Mouse (Mus musculus) kidney, embryonic 15.5 days (tissue): ENCODE data around the gene Lefty2. TPM values are rescaled to one million over a fixed set of nuclear protein-coding genes. Genes with fewer than 3 reads are reported as not detected.

Experiments
- ATAC-seq: fragments of 200-750 bp; cut with Nextera tagmentation; replicated peaks from 2 replicates; pipeline ENCODE4 v1.8.0; 2017; ENCODE audit warnings: moderate TSS enrichment; ENCODE audit not compliant: low FRiP score
- H3K27ac ChIP-seq: fragments of 300-500 bp; sonication (generic); 2 replicates; pipeline ENCODE4 v1.5.1; 2015; ENCODE audit warnings: mild to moderate bottlenecking, inconsistent platforms
- H3K27me3 ChIP-seq: fragments of 300-500 bp; sonication (generic); 2 replicates; pipeline ENCODE4 v1.6.1; 2015; ENCODE audit warnings: inconsistent platforms
- H3K36me3 ChIP-seq: fragments of 300-500 bp; sonication (generic); 2 replicates; pipeline ENCODE4 v1.6.1; 2015; ENCODE audit warnings: inconsistent platforms
- H3K4me1 ChIP-seq: fragments of 300-500 bp; sonication (generic); 2 replicates; pipeline ENCODE4 v1.6.1; 2015; ENCODE audit warnings: inconsistent platforms
- H3K4me2 ChIP-seq: fragments of 300-500 bp; sonication (generic); 2 replicates; pipeline ENCODE4 v1.6.1; 2015; ENCODE audit warnings: moderate library complexity, mild to moderate bottlenecking, inconsistent platforms
- H3K4me3 ChIP-seq: fragments of 300-500 bp; sonication (generic); replicated peaks from 2 replicates; pipeline ENCODE4 v1.5.1; 2015; ENCODE audit warnings: mild to moderate bottlenecking, inconsistent platforms
- H3K9ac ChIP-seq: fragments of 300-500 bp; sonication (generic); 2 replicates; pipeline ENCODE4 v1.6.1; 2015; ENCODE audit warnings: mild to moderate bottlenecking, inconsistent platforms
- H3K9me3 ChIP-seq: fragments of 300-500 bp; sonication (generic); replicated peaks from 2 replicates; pipeline ENCODE4 v1.6.1; 2016; ENCODE audit warnings: inconsistent platforms
- WGBS: fragments of 180-500 bp; shearing (Covaris S2); methylation state at CpG from one replicate; pipeline ENCODE4 v1.1.7; 2015; ENCODE audit warnings: mixed read lengths; 5-methylcytosine and 5-hydroxymethylcytosine counted together
- polyA plus RNA-seq: library from polyadenylated mRNA; unstranded; fragments of >200 nt; fragmentation: Nextera tagmentation; extraction: Ambion mirVana; gene quantifications from 2 replicates; pipeline ENCODE4 v1.2.1, GENCODE M21; 2015

Lefty2 gene
- polyA plus RNA-seq, 1 experiment from 2014 or later, result 0.12 TPM

DNA sequence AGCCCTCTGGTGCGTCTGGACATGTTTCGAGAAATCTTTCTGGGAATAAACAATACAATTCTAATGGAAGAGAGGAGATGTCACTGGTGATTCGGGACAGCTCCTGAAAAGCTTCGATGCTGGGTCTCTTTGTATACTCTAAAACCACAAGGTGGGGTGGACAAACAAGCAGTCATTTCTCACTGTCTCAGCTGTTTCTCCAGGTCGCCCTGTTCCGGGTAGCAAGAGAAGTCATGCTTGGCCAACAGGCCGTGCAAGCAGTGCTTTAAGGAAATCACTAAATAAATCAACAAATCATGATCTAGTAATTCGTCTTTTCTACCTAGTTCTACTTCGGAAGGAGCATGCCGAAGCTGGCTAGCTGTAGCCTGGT lies 10.7 kb downstream of the Lefty2 start:
- ATAC-seq, result peak; percentile 17; the same call in 1 of the 2 replicates
- H3K4me2 ChIP-seq, result peak overlapping the region; percentile 82
- H3K36me3 ChIP-seq, result peaks cover 30% of the 10 kb centered on the region
- peaks cover 25% of the 10 kb centered on the region for H3K4me1 ChIP-seq
- peak overlapping the region; percentile 90 for H3K27ac ChIP-seq
- no peaks in the 10 kb centered on the region for H3K9me3 ChIP-seq
- peak overlapping the region; percentile 93; the same call in 1 of the 2 replicates for H3K9ac ChIP-seq
- H3K4me3 ChIP-seq, result peak overlapping the region; percentile 85
- H3K27me3 ChIP-seq, result peaks cover 3% of the 10 kb centered on the region; the same call in 1 of the 2 replicates
- 27% methylated on average over 10 of the region's 10 CpGs for WGBS

DNA sequence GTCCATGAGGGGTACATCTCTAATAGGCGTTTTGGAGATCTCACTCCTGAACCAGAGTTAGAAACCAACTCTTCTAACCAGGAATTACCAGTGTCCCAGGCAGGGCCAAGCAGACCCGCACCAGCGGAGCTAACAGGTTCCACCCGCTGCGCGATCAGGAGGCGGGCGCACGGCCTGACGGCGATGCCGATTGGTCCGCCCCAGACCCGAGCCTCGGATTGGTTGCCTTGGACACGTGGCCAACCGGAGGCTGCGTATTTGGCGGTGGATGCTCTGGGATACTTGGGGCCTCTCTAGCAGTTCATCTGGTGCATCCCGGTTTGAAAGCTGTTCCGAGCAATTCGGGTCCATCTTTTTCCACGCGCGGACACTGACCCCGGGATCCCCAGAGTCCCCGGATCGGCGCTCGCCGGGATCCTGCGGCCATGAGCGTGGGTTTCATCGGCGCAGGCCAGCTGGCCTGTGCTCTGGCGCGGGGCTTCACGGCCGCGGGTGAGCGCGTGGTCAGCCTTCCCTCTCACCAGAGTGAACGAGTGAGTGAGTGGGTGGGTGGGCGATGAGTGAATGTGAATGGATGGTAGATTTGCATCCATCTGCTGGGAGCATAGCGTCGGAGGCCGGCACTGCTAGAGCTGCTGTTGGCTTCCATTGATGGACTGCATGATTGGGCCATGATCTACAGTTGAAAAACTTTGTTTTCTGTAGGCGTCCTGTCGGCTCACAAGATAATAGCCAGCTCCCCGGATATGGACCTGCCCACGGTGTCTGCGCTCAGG lies 11.3 kb downstream of the Lefty2 start, which contains the start of gene Pycr2:
TSS of gene Pycr2 (plus strand) at position 255 of the 776 bp plus-strand sequence.
- peak; percentile 98 for ATAC-seq
- Histone ChIP-seq H3K27ac (peak within 1 kb of the TSS; percentile 90), H3K27me3 (peaks cover 3% of the 10 kb centered on the region; the same call in 1 of the 2 replicates), H3K4me1 (peaks cover 25% of the 10 kb centered on the region), H3K9me3 (no peaks in the 10 kb centered on the region), H3K4me2 (peak within 1 kb of the TSS; percentile 82), H3K9ac (peak within 1 kb of the TSS; percentile 93), H3K36me3 (peaks cover 33% of the 10 kb centered on the region), H3K4me3 (peak within 1 kb of the TSS; percentile 85)
- WGBS, result under 1% methylated on average over 52 of the region's 52 CpGs

DNA sequence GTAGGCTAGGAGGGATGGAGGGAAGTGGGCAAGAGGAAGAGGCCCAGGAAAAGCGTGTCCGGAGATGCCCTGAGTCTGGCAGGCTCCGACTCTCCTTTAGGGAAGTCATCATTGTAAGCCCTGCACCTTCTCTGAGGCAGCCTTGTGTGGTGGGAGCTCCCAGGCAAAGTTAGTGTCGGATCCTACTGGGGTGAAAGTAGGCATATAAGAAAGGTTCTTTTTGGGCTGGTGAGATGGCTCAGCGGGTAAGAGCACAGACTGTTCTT lies 11.8 kb downstream of the Lefty2 start:
- no peak for ATAC-seq
- peak overlapping the region; percentile 82 for H3K4me2 ChIP-seq
- H3K9ac ChIP-seq, result peak overlapping the region; percentile 93
- WGBS, result under 1% methylated on average over 5 of the region's 5 CpGs
- H3K27ac ChIP-seq, result peak overlapping the region; percentile 90
- H3K4me3 ChIP-seq, result peak overlapping the region; percentile 85
- no peaks in the 10 kb centered on the region for H3K9me3 ChIP-seq
- H3K36me3 ChIP-seq, result peaks cover 33% of the 10 kb centered on the region
- H3K4me1 ChIP-seq, result peaks cover 25% of the 10 kb centered on the region
- no peaks in the 10 kb centered on the region for H3K27me3 ChIP-seq

DNA sequence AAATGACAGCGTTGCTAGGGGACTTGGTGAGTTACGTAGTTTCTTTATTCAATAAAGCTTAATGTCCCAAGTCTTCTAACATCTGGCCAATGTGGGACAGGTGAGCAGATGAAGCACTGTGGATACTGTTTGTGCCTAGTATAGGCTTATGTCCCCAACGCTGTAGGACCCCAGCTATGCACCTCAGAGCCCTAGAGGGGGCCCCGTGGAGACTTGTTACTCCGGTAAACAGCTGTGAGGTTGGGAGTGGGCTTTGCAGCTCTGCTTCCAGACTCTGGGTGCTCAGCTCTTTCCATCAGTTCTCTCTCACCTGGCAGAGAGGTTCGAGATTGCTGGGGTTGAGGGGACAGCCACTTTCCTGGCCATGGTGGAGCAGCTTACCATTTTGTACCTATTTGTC lies 12.4 kb downstream of the Lefty2 start:
- no peaks in the 10 kb centered on the region for H3K27me3 ChIP-seq
- peak overlapping the region; percentile 82 for H3K4me2 ChIP-seq
- peak overlapping the region; percentile 85 for H3K4me3 ChIP-seq
- H3K4me1 ChIP-seq, result peaks cover 25% of the 10 kb centered on the region
- no peak for ATAC-seq
- peak overlapping the region; percentile 93 for H3K9ac ChIP-seq
- H3K9me3 ChIP-seq, result no peaks in the 10 kb centered on the region
- no peak overlapping the region for H3K27ac ChIP-seq
- 64% methylated on average over 6 of the region's 6 CpGs for WGBS
- H3K36me3 ChIP-seq, result peaks cover 33% of the 10 kb centered on the region

DNA sequence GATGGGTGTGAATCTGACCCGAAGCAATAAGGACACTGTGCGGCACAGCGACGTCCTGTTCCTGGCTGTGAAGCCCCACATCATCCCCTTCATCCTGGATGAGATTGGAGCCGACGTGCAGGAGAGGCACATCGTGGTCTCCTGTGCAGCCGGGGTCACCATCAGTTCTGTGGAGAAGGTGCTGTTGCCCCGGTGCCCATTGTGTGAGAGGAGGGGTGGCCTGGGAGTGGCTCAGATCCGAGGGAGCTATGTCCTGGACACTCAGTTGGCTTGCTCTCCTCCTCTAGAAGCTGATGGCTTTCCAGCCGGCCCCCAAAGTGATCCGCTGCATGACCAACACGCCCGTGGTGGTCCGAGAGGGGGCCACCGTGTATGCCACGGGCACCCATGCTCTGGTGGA lies 13.0 kb downstream of the Lefty2 start:
- WGBS, result 94% methylated on average over 17 of the region's 17 CpGs
- no peak for ATAC-seq
- Histone ChIP-seq H3K27ac (no peak overlapping the region), H3K4me2 (peak overlapping the region; percentile 82; the same call in 1 of the 2 replicates), H3K27me3 (no peaks in the 10 kb centered on the region), H3K4me1 (peaks cover 25% of the 10 kb centered on the region), H3K9ac (no peak overlapping the region), H3K9me3 (no peaks in the 10 kb centered on the region), H3K4me3 (peak overlapping the region; percentile 85), H3K36me3 (peaks cover 33% of the 10 kb centered on the region)

DNA sequence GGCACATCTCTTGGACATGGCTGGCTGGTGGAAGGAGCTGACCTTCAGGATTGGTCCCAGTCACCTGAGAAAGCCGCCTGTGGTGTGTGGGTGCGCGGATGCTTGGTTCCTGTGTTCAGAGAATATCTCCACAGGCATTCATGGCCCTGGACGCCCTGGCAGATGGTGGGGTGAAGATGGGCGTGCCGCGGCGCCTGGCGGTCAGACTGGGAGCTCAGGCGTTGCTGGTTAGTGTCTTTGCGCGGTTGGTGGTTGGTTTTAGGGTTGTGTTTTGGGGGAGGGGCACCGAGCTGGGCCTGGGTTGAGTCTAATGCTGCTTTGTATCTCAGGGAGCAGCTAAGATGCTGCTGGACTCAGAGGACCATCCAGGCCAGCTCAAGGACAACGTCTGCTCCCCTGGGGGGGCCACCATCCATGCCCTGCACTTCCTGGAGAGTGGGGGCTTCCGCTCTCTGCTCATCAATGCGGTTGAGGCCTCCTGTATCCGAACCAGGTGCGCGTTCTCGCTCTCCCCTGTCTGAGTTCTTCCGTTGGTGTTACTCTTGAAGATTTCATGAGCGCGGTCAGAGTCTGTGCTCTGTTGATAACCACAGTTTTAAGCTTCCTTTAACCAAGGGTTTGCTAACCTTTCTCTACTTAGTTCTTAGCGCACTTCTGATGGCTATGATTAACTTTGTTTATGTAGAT lies 13.7 kb downstream of the Lefty2 start:
- Histone ChIP-seq H3K9ac (no peak overlapping the region), H3K9me3 (no peaks in the 10 kb centered on the region), H3K4me1 (peaks cover 27% of the 10 kb centered on the region), H3K4me3 (no peak overlapping the region), H3K36me3 (peaks cover 33% of the 10 kb centered on the region), H3K27ac (no peak overlapping the region), H3K4me2 (no peak overlapping the region), H3K27me3 (no peaks in the 10 kb centered on the region)
- no peak for ATAC-seq
- 93% methylated on average over 24 of the region's 24 CpGs for WGBS

DNA sequence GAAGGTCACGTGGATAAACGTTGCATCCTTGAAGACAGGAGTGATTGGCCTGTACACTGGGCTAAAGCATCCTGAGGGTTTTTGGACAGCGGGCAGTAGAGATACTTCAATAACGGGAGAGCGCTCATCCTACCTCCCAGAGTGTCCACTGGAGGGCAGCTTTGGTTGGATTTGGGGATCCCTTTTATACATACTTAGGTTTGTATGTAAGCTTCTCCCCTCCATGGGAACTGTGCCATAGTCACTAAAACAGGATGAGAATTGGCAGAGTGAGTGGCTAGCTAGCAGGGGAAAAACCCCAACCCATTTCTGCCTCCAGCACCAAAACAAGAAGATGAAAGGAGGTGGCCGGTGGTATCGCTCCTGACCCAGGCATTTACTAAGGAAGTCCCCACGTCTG lies 18.2 kb downstream of the Lefty2 start:
- Histone ChIP-seq H3K36me3 (peaks cover 28% of the 10 kb centered on the region), H3K9ac (no peak overlapping the region), H3K27me3 (no peaks in the 10 kb centered on the region), H3K4me1 (peaks cover 6% of the 10 kb centered on the region), H3K4me2 (peak overlapping the region; percentile 43), H3K4me3 (no peak overlapping the region), H3K27ac (no peak overlapping the region), H3K9me3 (no peaks in the 10 kb centered on the region)
- WGBS, result 47% methylated on average over 8 of the region's 8 CpGs
- ATAC-seq, result no peak

DNA sequence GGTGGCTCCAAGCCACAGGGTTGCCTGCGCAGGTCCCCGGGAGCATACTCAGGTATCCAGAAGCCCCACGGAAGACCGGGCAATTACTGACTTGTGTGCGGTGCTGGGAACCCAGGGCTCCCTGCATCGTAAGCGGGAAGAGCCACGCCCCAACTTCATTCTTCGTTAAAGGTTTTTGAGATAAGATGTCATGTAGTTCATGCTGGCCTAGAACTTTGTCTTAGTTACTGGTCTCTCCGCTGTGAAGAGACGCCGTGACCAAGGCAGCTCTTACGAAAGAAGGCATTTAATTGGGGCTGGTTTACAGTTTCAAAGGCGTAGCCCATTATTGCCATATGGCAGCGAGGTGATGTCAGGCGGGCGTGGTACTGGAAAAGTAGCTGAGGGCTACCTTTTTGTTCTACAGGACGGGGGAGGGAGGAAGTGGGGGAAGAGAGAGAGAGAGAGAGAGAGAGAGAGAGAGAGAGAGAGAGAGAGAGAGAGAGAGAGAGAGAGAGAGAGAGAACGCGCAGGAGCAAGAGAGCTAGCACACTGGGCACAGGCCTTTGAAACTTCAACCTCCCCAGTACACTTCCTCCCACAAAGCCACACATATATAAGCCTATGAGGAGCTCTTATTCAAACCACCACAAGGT lies 18.9 kb downstream of the Lefty2 start:
- no peak overlapping the region for H3K9ac ChIP-seq
- no peak overlapping the region for H3K4me3 ChIP-seq
- 48% methylated on average over 20 of the region's 20 CpGs for WGBS
- H3K4me2 ChIP-seq, result peak overlapping the region; percentile 43
- 0 out of 2 replicates have a peak, but pooled peaks have one; percentile 54 for ATAC-seq
- no peaks in the 10 kb centered on the region for H3K9me3 ChIP-seq
- H3K27me3 ChIP-seq, result no peaks in the 10 kb centered on the region
- H3K4me1 ChIP-seq, result peaks cover 4% of the 10 kb centered on the region
- H3K36me3 ChIP-seq, result peaks cover 21% of the 10 kb centered on the region
- H3K27ac ChIP-seq, result no peak overlapping the region

DNA sequence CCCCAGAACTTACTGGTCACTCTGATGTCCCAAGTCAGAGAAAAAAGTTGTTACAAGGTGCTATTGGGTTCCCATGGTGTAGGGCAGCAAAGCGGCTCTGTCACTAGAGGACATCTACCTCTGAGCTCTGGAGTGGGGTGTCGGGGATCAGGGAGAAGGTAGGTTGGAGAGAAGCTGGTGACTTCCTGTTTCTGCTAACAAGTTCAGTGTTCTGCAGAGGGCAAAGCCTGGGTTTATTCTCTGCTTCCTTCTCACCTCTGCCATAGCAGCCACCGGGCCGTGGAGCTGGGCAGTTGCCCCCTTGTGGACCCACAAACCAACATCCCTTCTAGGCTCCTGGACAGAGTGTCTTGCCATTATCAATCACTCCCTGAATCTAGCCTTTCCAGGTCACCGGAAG lies 19.9 kb downstream of the Lefty2 start:
- WGBS, result 75% methylated on average over 5 of the region's 5 CpGs
- no peak for ATAC-seq
- no peak overlapping the region for H3K4me3 ChIP-seq
- peaks cover 4% of the 10 kb centered on the region for H3K4me1 ChIP-seq
- H3K27me3 ChIP-seq, result no peaks in the 10 kb centered on the region
- no peak overlapping the region for H3K27ac ChIP-seq
- H3K9me3 ChIP-seq, result no peaks in the 10 kb centered on the region
- H3K36me3 ChIP-seq, result peaks cover 11% of the 10 kb centered on the region
- H3K9ac ChIP-seq, result no peak overlapping the region
- no peak overlapping the region for H3K4me2 ChIP-seq

DNA sequence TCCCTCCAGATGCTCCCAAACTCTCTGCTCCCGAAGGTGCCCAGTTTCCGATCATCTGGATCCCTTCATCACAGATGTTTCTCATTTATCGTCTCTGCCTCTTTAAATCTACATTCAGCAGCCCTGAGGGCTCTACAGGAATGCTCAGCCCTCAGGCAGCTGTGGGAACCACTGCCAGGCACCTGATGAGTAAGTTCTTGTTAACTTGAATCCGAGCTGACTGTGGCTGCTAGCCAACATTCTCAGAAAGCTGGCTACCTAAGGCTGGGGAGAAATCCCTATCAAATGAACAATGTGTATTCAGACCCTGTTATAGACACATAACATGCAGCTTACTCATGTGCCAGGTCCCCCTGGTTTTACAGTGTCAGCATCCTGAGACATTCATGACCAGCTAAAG lies 20.9 kb downstream of the Lefty2 start:
- peaks cover 4% of the 10 kb centered on the region for H3K4me1 ChIP-seq
- no peak overlapping the region for H3K9ac ChIP-seq
- ATAC-seq, result no peak
- H3K4me3 ChIP-seq, result no peak overlapping the region
- no peak overlapping the region for H3K27ac ChIP-seq
- WGBS, result 58% methylated on average over 4 of the region's 4 CpGs
- no peaks in the 10 kb centered on the region for H3K27me3 ChIP-seq
- no peak overlapping the region for H3K4me2 ChIP-seq
- peaks cover 1% of the 10 kb centered on the region; the same call in 1 of the 2 replicates for H3K36me3 ChIP-seq
- no peaks in the 10 kb centered on the region for H3K9me3 ChIP-seq

DNA sequence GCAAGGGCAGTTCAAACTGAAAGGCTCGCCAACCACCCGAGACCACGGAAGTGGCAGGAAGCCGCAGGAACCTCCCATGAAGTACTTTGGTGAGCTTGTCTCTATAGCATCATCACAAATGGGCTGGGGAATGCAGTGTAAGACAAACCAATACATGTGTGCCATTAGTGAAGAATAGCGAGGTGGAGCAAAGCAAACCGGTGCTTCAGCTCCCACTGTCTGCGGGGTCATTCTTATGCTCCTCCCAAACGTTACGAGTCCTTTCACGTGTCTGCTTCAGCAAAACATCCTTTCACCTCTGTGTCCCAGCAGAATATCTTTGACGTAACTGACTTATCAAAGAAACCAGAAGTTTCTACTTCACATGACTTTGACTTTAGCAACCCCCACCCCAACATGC lies 23.5 kb downstream of the Lefty2 start:
- Histone ChIP-seq H3K4me1 (peaks cover 3% of the 10 kb centered on the region), H3K4me3 (no peak overlapping the region), H3K27me3 (no peaks in the 10 kb centered on the region), H3K36me3 (no peaks in the 10 kb centered on the region), H3K9me3 (no peaks in the 10 kb centered on the region), H3K4me2 (no peak overlapping the region), H3K27ac (no peak overlapping the region), H3K9ac (no peak overlapping the region)
- 90% methylated on average over 11 of the region's 11 CpGs for WGBS
- ATAC-seq, result no peak

DNA sequence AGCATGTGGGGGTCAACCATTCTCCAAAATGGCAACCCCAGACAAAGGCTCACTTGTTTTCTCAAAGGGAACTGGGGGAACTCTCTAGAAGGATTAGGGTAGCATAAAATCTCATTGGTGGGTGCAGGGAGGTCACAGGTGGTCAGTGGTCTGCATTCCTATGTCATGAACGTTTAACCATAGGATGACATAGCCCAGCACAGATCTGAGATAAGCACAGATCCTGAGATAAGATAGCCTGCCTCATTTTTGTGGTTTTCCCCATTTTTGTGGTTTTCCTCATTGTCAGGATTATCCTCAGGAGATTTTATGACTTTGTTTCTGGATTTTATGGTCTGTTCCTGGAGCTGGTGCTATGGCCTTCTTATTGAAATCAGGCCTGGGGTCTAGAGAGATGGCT lies 24.1 kb downstream of the Lefty2 start:
- Histone ChIP-seq H3K27ac (no peak overlapping the region), H3K27me3 (no peaks in the 10 kb centered on the region), H3K4me3 (no peak overlapping the region), H3K4me2 (no peak overlapping the region), H3K36me3 (no peaks in the 10 kb centered on the region), H3K9me3 (no peaks in the 10 kb centered on the region), H3K4me1 (no peaks in the 10 kb centered on the region), H3K9ac (no peak overlapping the region)
- 53% methylated on average over 1 of the region's 1 CpGs for whole genome bisulfite sequencing
- no peak for ATAC-seq
